Mouse (Mus musculus): ENCODE data around the gene Acat3. TPM values are rescaled to one million over a fixed set of nuclear protein-coding genes. Genes with fewer than 3 reads are reported as not detected.
"Not testable (repeated sequence)": the region's sequence is repeated elsewhere in the genome, so short reads cannot be mapped to it uniquely, and the experiment has no call there.

The Acat3 gene
- 0.30 and 0.31 TPM in 2 replicates for polyA plus RNA-seq (2016; fragmentation: Nextera tagmentation; extraction: Ambion mirVana)

GRCm38 (mm10) chr17:12940151-12940805, at the start of gene Acat3:
Gene Acat3, minus strand, starts transcription at chr17:12940600.
- DNase-seq (ENCODE audit: low spot score): no peak
- H3K36me3 ChIP-seq: peaks cover 29% of the 10 kb centered on the region
- peak within 1 kb of the TSS; percentile 52 for H3K4me3 ChIP-seq
- H3K9me3 ChIP-seq: no peaks in the 10 kb centered on the region
- 18% methylated on average over 27 of the region's 27 CpGs for WGBS
- peaks cover 7% of the 10 kb centered on the region for H3K4me1 ChIP-seq
- no peaks in the 10 kb centered on the region for H3K27me3 ChIP-seq (ENCODE audit: insufficient read depth, poor library complexity, severe bottlenecking)
- H3K27ac ChIP-seq: no peak within 1 kb of the TSS

GRCm38 (mm10) chr17:12988096-12988495, 47.7 kb upstream of the Acat3 start:
- H3K36me3 ChIP-seq: peaks cover 38% of the 10 kb centered on the region

GRCm38 (mm10) chr17:12983988-12984387, 43.6 kb upstream of the Acat3 start:
- no peaks in the 10 kb centered on the region for H3K9me3 ChIP-seq
- no peak overlapping the region for H3K27ac ChIP-seq
- no peak overlapping the region for H3K4me3 ChIP-seq
- 64% methylated on average over 2 of the region's 2 CpGs for WGBS
- no peaks in the 10 kb centered on the region for H3K27me3 ChIP-seq (ENCODE audit: insufficient read depth, poor library complexity, severe bottlenecking)
- H3K4me1 ChIP-seq: no peaks in the 10 kb centered on the region
- DNase-seq (ENCODE audit: low spot score): no peak
- H3K36me3 ChIP-seq: peaks cover 74% of the 10 kb centered on the region

More at GRCm38 (mm10) chr17:12988096-12988495, 47.7 kb upstream of the Acat3 start:
- WGBS: 96% methylated on average over 8 of the region's 8 CpGs
- not testable (repeated sequence) for H3K4me1 ChIP-seq; DNase-seq (ENCODE audit: low spot score); H3K27ac ChIP-seq; H3K9me3 ChIP-seq; H3K27me3 ChIP-seq (ENCODE audit: insufficient read depth, poor library complexity, severe bottlenecking); H3K4me3 ChIP-seq

- peaks cover 80% of the 10 kb centered on the region for H3K36me3 ChIP-seq
- 95% methylated on average over 1 of the region's 1 CpGs for WGBS
Observed at GRCm38 (mm10) chr17:12978546-12978945, 38.1 kb upstream of the Acat3 start.

GRCm38 (mm10) chr17:12973851-12974250, 33.5 kb upstream of the Acat3 start:
- no peak for DNase-seq (ENCODE audit: low spot score)
- WGBS: 88% methylated on average over 2 of the region's 2 CpGs
- H3K27ac ChIP-seq: no peak overlapping the region

More at GRCm38 (mm10) chr17:12978546-12978945, 38.1 kb upstream of the Acat3 start:
- no peaks in the 10 kb centered on the region for H3K27me3 ChIP-seq (ENCODE audit: insufficient read depth, poor library complexity, severe bottlenecking)
- H3K4me3 ChIP-seq: no peak overlapping the region
- no peaks in the 10 kb centered on the region for H3K9me3 ChIP-seq
- DNase-seq (ENCODE audit: low spot score): no peak
- no peaks in the 10 kb centered on the region for H3K4me1 ChIP-seq
- H3K27ac ChIP-seq: no peak overlapping the region

GRCm38 (mm10) chr17:12967173-12967572, 26.8 kb upstream of the Acat3 start:
- no peaks in the 10 kb centered on the region for H3K27me3 ChIP-seq (ENCODE audit: insufficient read depth, poor library complexity, severe bottlenecking)
- H3K4me1 ChIP-seq: no peaks in the 10 kb centered on the region
- DNase-seq (ENCODE audit: low spot score): no peak
- H3K9me3 ChIP-seq: no peaks in the 10 kb centered on the region
- 97% methylated on average over 2 of the region's 2 CpGs for WGBS
- H3K36me3 ChIP-seq: peaks cover 54% of the 10 kb centered on the region
- H3K27ac ChIP-seq: no peak overlapping the region
- no peak overlapping the region for H3K4me3 ChIP-seq

More at GRCm38 (mm10) chr17:12973851-12974250, 33.5 kb upstream of the Acat3 start:
- no peak overlapping the region for H3K4me3 ChIP-seq
- H3K9me3 ChIP-seq: no peaks in the 10 kb centered on the region
- no peaks in the 10 kb centered on the region for H3K27me3 ChIP-seq (ENCODE audit: insufficient read depth, poor library complexity, severe bottlenecking)
- peaks cover 77% of the 10 kb centered on the region for H3K36me3 ChIP-seq
- no peaks in the 10 kb centered on the region for H3K4me1 ChIP-seq

GRCm38 (mm10) chr17:12963476-12963875, 23.1 kb upstream of the Acat3 start:
- Histone ChIP-seq H3K27ac (no peak overlapping the region), H3K4me3 (no peak overlapping the region), H3K36me3 (peaks cover 30% of the 10 kb centered on the region), H3K9me3 (no peaks in the 10 kb centered on the region), H3K27me3 (ENCODE audit: insufficient read depth, poor library complexity, severe bottlenecking) (no peaks in the 10 kb centered on the region), H3K4me1 (peaks cover 8% of the 10 kb centered on the region)
- no peak for DNase-seq (ENCODE audit: low spot score)
- WGBS: 85% methylated on average over 3 of the region's 3 CpGs

GRCm38 (mm10) chr17:12960331-12960873, 20.0 kb upstream of the Acat3 start, which contains the start of gene Acat2:
Gene Acat2, minus strand, starts transcription at chr17:12960747.
- Histone ChIP-seq H3K36me3 (peaks cover 16% of the 10 kb centered on the region), H3K4me3 (peak within 1 kb of the TSS; percentile 77), H3K4me1 (peaks cover 8% of the 10 kb centered on the region), H3K27ac (peak within 1 kb of the TSS; percentile 90), H3K9me3 (no peaks in the 10 kb centered on the region), H3K27me3 (ENCODE audit: insufficient read depth, poor library complexity, severe bottlenecking) (no peaks in the 10 kb centered on the region)
- peak; percentile 97 for DNase-seq (ENCODE audit: low spot score)
- under 1% methylated on average over 42 of the region's 42 CpGs for WGBS

- WGBS: 73% methylated on average over 2 of the region's 2 CpGs
- H3K4me3 ChIP-seq; H3K27ac ChIP-seq; DNase-seq (ENCODE audit: low spot score); H3K9me3 ChIP-seq; H3K4me1 ChIP-seq; H3K27me3 ChIP-seq (ENCODE audit: insufficient read depth, poor library complexity, severe bottlenecking): not testable (repeated sequence)
- H3K36me3 ChIP-seq: peaks cover 16% of the 10 kb centered on the region
Observed at GRCm38 (mm10) chr17:12959377-12959776, 19.0 kb upstream of the Acat3 start.

GRCm38 (mm10) chr17:12956664-12957063, 16.3 kb upstream of the Acat3 start:
- WGBS: 89% methylated on average over 8 of the region's 8 CpGs
- Histone ChIP-seq H3K36me3 (peaks cover 34% of the 10 kb centered on the region), H3K27ac (no peak overlapping the region), H3K4me1 (peaks cover 8% of the 10 kb centered on the region), H3K9me3 (no peaks in the 10 kb centered on the region), H3K4me3 (no peak overlapping the region), H3K27me3 (ENCODE audit: insufficient read depth, poor library complexity, severe bottlenecking) (no peaks in the 10 kb centered on the region)
- no peak for DNase-seq (ENCODE audit: low spot score)

GRCm38 (mm10) chr17:12949669-12950068, 9.3 kb upstream of the Acat3 start:
- WGBS: 96% methylated on average over 5 of the region's 5 CpGs
- Histone ChIP-seq H3K27ac (no peak overlapping the region), H3K4me1 (no peaks in the 10 kb centered on the region), H3K36me3 (peaks cover 72% of the 10 kb centered on the region), H3K9me3 (no peaks in the 10 kb centered on the region), H3K4me3 (no peak overlapping the region), H3K27me3 (ENCODE audit: insufficient read depth, poor library complexity, severe bottlenecking) (no peaks in the 10 kb centered on the region)
- no peak for DNase-seq (ENCODE audit: low spot score)

- Histone ChIP-seq H3K27ac (no peak overlapping the region), H3K36me3 (peaks cover 45% of the 10 kb centered on the region), H3K27me3 (ENCODE audit: insufficient read depth, poor library complexity, severe bottlenecking) (no peaks in the 10 kb centered on the region), H3K4me3 (no peak overlapping the region), H3K9me3 (no peaks in the 10 kb centered on the region), H3K4me1 (peaks cover 7% of the 10 kb centered on the region)
- peak; percentile 61 for DNase-seq (ENCODE audit: low spot score)
- 92% methylated on average over 6 of the region's 6 CpGs for WGBS
Observed at GRCm38 (mm10) chr17:12942459-12943162, 2.2 kb upstream of the Acat3 start.
